Comparison of ENCODE assay signal across 15 mouse cellular contexts in genomic region chr10:39518232-39518631, GRCm38 (mm10).
DNase-seq lines count a peak whose midpoint lies in the region; ATAC-seq and TF ChIP-seq lines count a peak whose summit lies in the region.
"Had no signal": no experiment of that assay in that cellular context is flagged by ENCODE, and none has a peak within 500 bp of the region (broad histone marks: within the 10 kb centered on the region; RNA-seq: fewer than 3 reads in every experiment).

No protein-coding gene starts in this region.

- H3K27me3 ChIP-seq in forebrain, embryonic 11.5 days (ENCODE audit: control insufficient read depth, insufficient read depth, low read length) = no peaks in the 10 kb centered on the region
- no peaks in the 10 kb centered on the region for H3K27me3 ChIP-seq in forebrain, embryonic 15.5 days
- H3K27me3 ChIP-seq in intestine, embryonic 16.5 days (replicated peaks; ENCODE audit: control insufficient read depth, insufficient read depth, low read length) = no peaks in the 10 kb centered on the region
- H3K27me3 ChIP-seq in intestine, postnatal 0 days (replicated peaks; ENCODE audit: control insufficient read depth, insufficient read depth, low read length) = no peaks in the 10 kb centered on the region
- H3K27me3 ChIP-seq in embryonic facial prominence, embryonic 10.5 days (replicated peaks; ENCODE audit: low read depth, poor library complexity, severe bottlenecking) = no peaks in the 10 kb centered on the region
- H3K27me3 ChIP-seq in hindbrain, embryonic 14.5 days (ENCODE audit: control insufficient read depth, insufficient read depth, low read length) = no peaks in the 10 kb centered on the region
- H3K27me3 ChIP-seq: embryonic facial prominence, embryonic 12.5 days; intestine, embryonic 15.5 days had no signal

- no peak overlapping the region for H3K4me3 ChIP-seq in forebrain, embryonic 11.5 days (ENCODE audit: low read depth, low read length)
- no peak overlapping the region for H3K4me3 ChIP-seq in forebrain, embryonic 15.5 days
- H3K4me3 ChIP-seq in intestine, embryonic 16.5 days (ENCODE audit: low read length) = no peak overlapping the region
- H3K4me3 ChIP-seq in intestine, postnatal 0 days (ENCODE audit: low read depth, low read length) = no peak overlapping the region
- no peak overlapping the region for H3K4me3 ChIP-seq in embryonic facial prominence, embryonic 10.5 days
- no peak overlapping the region for H3K4me3 ChIP-seq in hindbrain, embryonic 14.5 days (replicated peaks; ENCODE audit: low read length)
- H3K4me3 ChIP-seq: embryonic facial prominence, embryonic 12.5 days; intestine, embryonic 15.5 days had no signal

- no peak overlapping the region for H3K27ac ChIP-seq in forebrain, embryonic 11.5 days (ENCODE audit: low read depth, low read length)
- no peak overlapping the region for H3K27ac ChIP-seq in forebrain, embryonic 15.5 days (replicated peaks)
- 0 out of 2 replicates have a peak overlapping the region, but pooled peaks have one; percentile 1 for H3K27ac ChIP-seq in intestine, embryonic 16.5 days (ENCODE audit: low read length)
- no peak overlapping the region; the same call in 1 of the 2 replicates for H3K27ac ChIP-seq in intestine, postnatal 0 days (ENCODE audit: low read depth, low read length)
- 0 out of 2 replicates have a peak overlapping the region, but pooled peaks have one; percentile 60 for H3K27ac ChIP-seq in embryonic facial prominence, embryonic 10.5 days (replicated peaks)
- H3K27ac ChIP-seq in hindbrain, embryonic 14.5 days = peak overlapping the region; percentile 58
- H3K27ac ChIP-seq: intestine, embryonic 15.5 days; liver, embryonic 14.5 days had no signal

- DNase-seq in forebrain, embryonic 11.5 days (ENCODE audit: low spot score) = no peak
- DNase-seq in embryonic facial prominence, embryonic 10.5 days (ENCODE audit: low spot score) = no peak
- no peak for DNase-seq in hindbrain, embryonic 14.5 days (ENCODE audit: low spot score)
- DNase-seq in right cerebral cortex, adult 18-20 months = no peak
- no peak for DNase-seq in right cerebral cortex, postnatal 14 days
- DNase-seq: gastrocnemius, postnatal 36 days; kidney, postnatal 10 days; lung, postnatal 10 days had no signal

- no peak overlapping the region for H3K9ac ChIP-seq in forebrain, embryonic 11.5 days (ENCODE audit: low read length)
- no peak overlapping the region for H3K9ac ChIP-seq in forebrain, embryonic 15.5 days (replicated peaks)
- no peak overlapping the region for H3K9ac ChIP-seq in intestine, embryonic 16.5 days (ENCODE audit: low read depth, low read length)
- no peak overlapping the region for H3K9ac ChIP-seq in intestine, postnatal 0 days (ENCODE audit: low read depth, low read length)
- H3K9ac ChIP-seq in hindbrain, embryonic 14.5 days = no peak overlapping the region
- H3K9ac ChIP-seq: embryonic facial prominence, embryonic 12.5 days; intestine, embryonic 15.5 days; liver, embryonic 14.5 days had no signal

- H3K4me2 ChIP-seq in forebrain, embryonic 11.5 days (ENCODE audit: low read depth, low read length, severe bottlenecking) = no peak overlapping the region
- H3K4me2 ChIP-seq in forebrain, embryonic 15.5 days (replicated peaks) = no peak overlapping the region
- no peak overlapping the region for H3K4me2 ChIP-seq in intestine, embryonic 16.5 days (ENCODE audit: low read depth, low read length)
- no peak overlapping the region for H3K4me2 ChIP-seq in intestine, postnatal 0 days (replicated peaks; ENCODE audit: low read depth)
- H3K4me2 ChIP-seq in hindbrain, embryonic 14.5 days (replicated peaks) = no peak overlapping the region
- H3K4me2 ChIP-seq: embryonic facial prominence, embryonic 12.5 days; intestine, embryonic 15.5 days had no signal

- no peak for TF ChIP-seq CTCF in intestine, postnatal 0 days (IDR thresholded peaks at IDR 0.05; ENCODE audit: low read depth)

- ATAC-seq in forebrain, embryonic 11.5 days (replicated peaks; ENCODE audit: low FRiP score) = 0 out of 2 replicates have a peak, but pooled peaks have one; percentile 10
- ATAC-seq in forebrain, embryonic 15.5 days (replicated peaks) = no peak
- no peak for ATAC-seq in intestine, embryonic 16.5 days
- no peak for ATAC-seq in intestine, postnatal 0 days
- no peak for ATAC-seq in hindbrain, embryonic 14.5 days (ENCODE audit: low FRiP score)
- ATAC-seq: intestine, embryonic 15.5 days had no signal

- peaks cover 5% of the 10 kb centered on the region; the same call in 1 of the 2 replicates for H3K36me3 ChIP-seq in forebrain, embryonic 11.5 days (ENCODE audit: control insufficient read depth, insufficient read depth, low read length)
- peaks cover 19% of the 10 kb centered on the region for H3K36me3 ChIP-seq in forebrain, embryonic 15.5 days
- H3K36me3 ChIP-seq in intestine, embryonic 16.5 days (ENCODE audit: control insufficient read depth, insufficient read depth, low read length) = peaks cover 11% of the 10 kb centered on the region; the same call in 1 of the 2 replicates
- H3K36me3 ChIP-seq in intestine, postnatal 0 days (ENCODE audit: control insufficient read depth, insufficient read depth) = peaks cover 17% of the 10 kb centered on the region
- peaks cover 33% of the 10 kb centered on the region for H3K36me3 ChIP-seq in embryonic facial prominence, embryonic 10.5 days (replicated peaks)
- peaks cover 33% of the 10 kb centered on the region for H3K36me3 ChIP-seq in hindbrain, embryonic 14.5 days (replicated peaks; ENCODE audit: control insufficient read depth, insufficient read depth)

- WGBS in forebrain, embryonic 11.5 days = 72% methylated on average over 8 of the region's 8 CpGs
- 53% methylated on average over 8 of the region's 8 CpGs for WGBS in forebrain, embryonic 15.5 days
- WGBS in intestine, embryonic 16.5 days = 60% methylated on average over 8 of the region's 8 CpGs
- 67% methylated on average over 8 of the region's 8 CpGs for WGBS in intestine, postnatal 0 days
- WGBS in embryonic facial prominence, embryonic 10.5 days = 65% methylated on average over 8 of the region's 8 CpGs
- WGBS in hindbrain, embryonic 14.5 days = 42% methylated on average over 8 of the region's 8 CpGs

- H3K4me1 ChIP-seq in forebrain, embryonic 11.5 days (replicated peaks; ENCODE audit: control insufficient read depth, insufficient read depth, low read length) = peaks cover 1% of the 10 kb centered on the region; the same call in 1 of the 2 replicates
- peaks cover 52% of the 10 kb centered on the region for H3K4me1 ChIP-seq in forebrain, embryonic 15.5 days
- peaks cover 15% of the 10 kb centered on the region for H3K4me1 ChIP-seq in intestine, embryonic 16.5 days (ENCODE audit: control insufficient read depth, insufficient read depth, low read length)
- no peaks in the 10 kb centered on the region for H3K4me1 ChIP-seq in intestine, postnatal 0 days (replicated peaks; ENCODE audit: control insufficient read depth, insufficient read depth, low read length)
- peaks cover 53% of the 10 kb centered on the region for H3K4me1 ChIP-seq in embryonic facial prominence, embryonic 10.5 days
- peaks cover 42% of the 10 kb centered on the region for H3K4me1 ChIP-seq in hindbrain, embryonic 14.5 days (replicated peaks; ENCODE audit: control insufficient read depth, insufficient read depth, low read length)

- H3K9me3 ChIP-seq in forebrain, embryonic 11.5 days (ENCODE audit: control insufficient read depth, low read length) = no peaks in the 10 kb centered on the region; the same call in 1 of the 2 replicates
- no peaks in the 10 kb centered on the region for H3K9me3 ChIP-seq in forebrain, embryonic 15.5 days
- H3K9me3 ChIP-seq in intestine, embryonic 16.5 days (ENCODE audit: control insufficient read depth, low read length) = no peaks in the 10 kb centered on the region
- H3K9me3 ChIP-seq in intestine, postnatal 0 days (ENCODE audit: control insufficient read depth) = no peaks in the 10 kb centered on the region
- peaks cover 6% of the 10 kb centered on the region for H3K9me3 ChIP-seq in embryonic facial prominence, embryonic 10.5 days
- H3K9me3 ChIP-seq in hindbrain, embryonic 14.5 days (ENCODE audit: control insufficient read depth, low read length) = no peaks in the 10 kb centered on the region
- H3K9me3 ChIP-seq: embryonic facial prominence, embryonic 12.5 days; G1E; intestine, embryonic 15.5 days had no signal

Comparison
In these comparisons a context has a peak if more than half of its experiments do, and no peak if none do; other contexts are left out.
1. H3K27ac ChIP-seq: peak in intestine, embryonic 16.5 days (single experiment), embryonic facial prominence, embryonic 10.5 days (single experiment) and hindbrain, embryonic 14.5 days (single experiment); none in forebrain, embryonic 11.5 days (single experiment), forebrain, embryonic 15.5 days (single experiment) and intestine, postnatal 0 days (single experiment).